Mouse (Mus musculus): ENCODE data around the gene Mgll. TPM values are rescaled to one million over a fixed set of nuclear protein-coding genes. Genes with fewer than 3 reads are reported as not detected.

Mgll gene
- not detected in 2 replicates for polyA plus RNA-seq (2012; ENCODE audit: insufficient read depth, insufficient read length, low replicate concordance, missing spikeins)

- no peak for TF ChIP-seq CTCF (IDR thresholded peaks at IDR 0.05; ENCODE audit: insufficient read depth, low read depth, low read length)
- peak; percentile 53; the same call in 1 of the 2 replicates for TF ChIP-seq POLR2A (IDR thresholded peaks at IDR 0.05; ENCODE audit: insufficient read depth, low read depth, low read length)
- H3K4me1 ChIP-seq (ENCODE audit: control insufficient read depth, insufficient read depth, low read length) = peaks cover 19% of the 10 kb centered on the region
Observed at GRCm38 (mm10) chr6:88724313-88725195, at the start of gene Mgll. Gene Mgll, plus strand, starts transcription at chr6:88724412.

GRCm38 (mm10) chr6:88675815-88676214 is 48.4 kb upstream of the Mgll start:
- Histone ChIP-seq H3K27ac (ENCODE audit: insufficient read depth, low read depth, low read length) (no peak overlapping the region), H3K4me3 (ENCODE audit: insufficient read depth, low read depth, low read length) (no peak overlapping the region), H3K4me1 (ENCODE audit: control insufficient read depth, insufficient read depth, low read length) (no peaks in the 10 kb centered on the region)
- 97% methylated on average over 2 of the region's 2 CpGs for WGBS
- TF ChIP-seq CTCF (IDR thresholded peaks at IDR 0.05; ENCODE audit: insufficient read depth, low read depth, low read length) = no peak
- TF ChIP-seq POLR2A (IDR thresholded peaks at IDR 0.05; ENCODE audit: insufficient read depth, low read depth, low read length) = no peak

More at GRCm38 (mm10) chr6:88724313-88725195, at the start of gene Mgll:
- H3K27ac ChIP-seq (ENCODE audit: insufficient read depth, low read depth, low read length) = peak within 1 kb of the TSS; percentile 87
- H3K4me3 ChIP-seq (ENCODE audit: insufficient read depth, low read depth, low read length) = peak within 1 kb of the TSS; percentile 69
- WGBS = under 1% methylated on average over 105 of the region's 105 CpGs

- H3K4me3 ChIP-seq (ENCODE audit: insufficient read depth, low read depth, low read length) = no peak overlapping the region
- WGBS = 94% methylated on average over 6 of the region's 6 CpGs
- H3K4me1 ChIP-seq (ENCODE audit: control insufficient read depth, insufficient read depth, low read length) = no peaks in the 10 kb centered on the region
- no peak overlapping the region for H3K27ac ChIP-seq (ENCODE audit: insufficient read depth, low read depth, low read length)
- TF ChIP-seq CTCF (IDR thresholded peaks at IDR 0.05; ENCODE audit: insufficient read depth, low read depth, low read length) = no peak
- no peak for TF ChIP-seq POLR2A (IDR thresholded peaks at IDR 0.05; ENCODE audit: insufficient read depth, low read depth, low read length)
Observed at GRCm38 (mm10) chr6:88676753-88677736, 47.2 kb upstream of the Mgll start.

GRCm38 (mm10) chr6:88677738-88678137 is 46.5 kb upstream of the Mgll start:
- no peak overlapping the region for H3K27ac ChIP-seq (ENCODE audit: insufficient read depth, low read depth, low read length)
- WGBS = 78% methylated on average over 2 of the region's 2 CpGs
- TF ChIP-seq POLR2A (IDR thresholded peaks at IDR 0.05; ENCODE audit: insufficient read depth, low read depth, low read length) = no peak
- TF ChIP-seq CTCF (IDR thresholded peaks at IDR 0.05; ENCODE audit: insufficient read depth, low read depth, low read length) = no peak
- no peaks in the 10 kb centered on the region for H3K4me1 ChIP-seq (ENCODE audit: control insufficient read depth, insufficient read depth, low read length)
- H3K4me3 ChIP-seq (ENCODE audit: insufficient read depth, low read depth, low read length) = no peak overlapping the region

GRCm38 (mm10) chr6:88681026-88681425 is 43.2 kb upstream of the Mgll start:
- Histone ChIP-seq H3K4me3 (ENCODE audit: insufficient read depth, low read depth, low read length) (no peak overlapping the region), H3K4me1 (ENCODE audit: control insufficient read depth, insufficient read depth, low read length) (no peaks in the 10 kb centered on the region), H3K27ac (ENCODE audit: insufficient read depth, low read depth, low read length) (no peak overlapping the region)
- TF ChIP-seq POLR2A (IDR thresholded peaks at IDR 0.05; ENCODE audit: insufficient read depth, low read depth, low read length) (no peak), CTCF (IDR thresholded peaks at IDR 0.05; ENCODE audit: insufficient read depth, low read depth, low read length) (no peak)
- 92% methylated on average over 3 of the region's 3 CpGs for WGBS

- no peak overlapping the region for H3K27ac ChIP-seq (ENCODE audit: insufficient read depth, low read depth, low read length)
- WGBS = 42% methylated on average over 7 of the region's 7 CpGs
- TF ChIP-seq POLR2A (IDR thresholded peaks at IDR 0.05; ENCODE audit: insufficient read depth, low read depth, low read length) (no peak), CTCF (IDR thresholded peaks at IDR 0.05; ENCODE audit: insufficient read depth, low read depth, low read length) (no peak)
- no peak overlapping the region for H3K4me3 ChIP-seq (ENCODE audit: insufficient read depth, low read depth, low read length)
- H3K4me1 ChIP-seq (ENCODE audit: control insufficient read depth, insufficient read depth, low read length) = no peaks in the 10 kb centered on the region
Observed at GRCm38 (mm10) chr6:88683380-88684053, 40.7 kb upstream of the Mgll start.

- Histone ChIP-seq H3K4me1 (ENCODE audit: control insufficient read depth, insufficient read depth, low read length) (no peaks in the 10 kb centered on the region), H3K27ac (ENCODE audit: insufficient read depth, low read depth, low read length) (no peak overlapping the region), H3K4me3 (ENCODE audit: insufficient read depth, low read depth, low read length) (no peak overlapping the region)
- no peak for TF ChIP-seq POLR2A (IDR thresholded peaks at IDR 0.05; ENCODE audit: insufficient read depth, low read depth, low read length)
- no peak for TF ChIP-seq CTCF (IDR thresholded peaks at IDR 0.05; ENCODE audit: insufficient read depth, low read depth, low read length)
- 64% methylated on average over 11 of the region's 11 CpGs for WGBS
Observed at GRCm38 (mm10) chr6:88688171-88688570, 36.0 kb upstream of the Mgll start.

GRCm38 (mm10) chr6:88688712-88689111 is 35.5 kb upstream of the Mgll start:
- 79% methylated on average over 3 of the region's 3 CpGs for WGBS
- Histone ChIP-seq H3K4me1 (ENCODE audit: control insufficient read depth, insufficient read depth, low read length) (no peaks in the 10 kb centered on the region), H3K4me3 (ENCODE audit: insufficient read depth, low read depth, low read length) (no peak overlapping the region), H3K27ac (ENCODE audit: insufficient read depth, low read depth, low read length) (no peak overlapping the region)
- no peak for TF ChIP-seq POLR2A (IDR thresholded peaks at IDR 0.05; ENCODE audit: insufficient read depth, low read depth, low read length)
- no peak for TF ChIP-seq CTCF (IDR thresholded peaks at IDR 0.05; ENCODE audit: insufficient read depth, low read depth, low read length)

All from olfactory bulb, adult 2 months (tissue).